Mouse (Mus musculus) lung, adult 2 months (tissue): ENCODE results near the gene Tcte1.

Experiments
- CTCF ChIP-seq: fragments of 200-500 bp; IDR thresholded peaks from 2 replicates; pipeline ENCODE4 v1.5.1; 2011; ENCODE audit warnings: mild to moderate bottlenecking, low read length, control low read depth; ENCODE audit not compliant: insufficient read depth
- POLR2A ChIP-seq: fragments of 200-500 bp; IDR thresholded peaks from 2 replicates; pipeline ENCODE4 v1.6.1; 2011; ENCODE audit warnings: low read depth, mild to moderate bottlenecking, control low read depth, low read length, borderline replicate concordance; ENCODE audit errors: extremely low read depth

DNA sequence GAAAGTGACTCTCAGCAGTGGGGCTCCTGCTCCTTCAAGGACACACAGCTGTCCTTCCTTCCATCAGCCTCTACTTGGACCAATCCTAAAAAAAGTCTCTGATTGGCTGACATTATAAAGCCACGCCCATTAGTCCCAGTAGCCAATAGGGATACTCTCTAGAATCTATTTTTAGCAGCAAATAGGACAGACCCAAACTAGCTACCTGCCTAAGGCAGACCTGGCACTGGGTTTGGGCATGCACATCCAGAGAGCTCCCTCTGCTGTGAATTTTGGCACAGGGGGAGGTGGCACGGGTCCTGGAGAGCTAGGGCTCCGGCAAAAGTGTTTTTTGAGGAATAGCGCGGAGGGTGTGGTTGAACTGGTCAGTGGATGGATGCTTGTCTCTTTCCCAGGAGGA is 3.3 kb downstream of the Tcte1 start:
- no peak for TF ChIP-seq POLR2A
- TF ChIP-seq CTCF = no peak
